Mouse (Mus musculus) inflammation-experienced regulatory T-cells, adult 6 months (primary cell): ENCODE data around the gene Lce1e. TPM values are rescaled to one million over a fixed set of nuclear protein-coding genes. Genes with fewer than 3 reads are reported as not detected.
"Not testable (repeated sequence)": the region's sequence is repeated elsewhere in the genome, so short reads cannot be mapped to it uniquely, and the experiment has no call there.

Source experiments
- ATAC-seq: one replicate; pipeline ENCODE4 v1.8.0; 2017
- polyA plus RNA-seq, 3 experiments: library from polyadenylated mRNA; unstranded; fragments of 100-300 nt; shearing (Covaris generic); gene quantifications; one replicate each; pipeline ENCODE4 v1.2.1; 2017

The Lce1e gene
- not detected for polyA plus RNA-seq

DNA sequence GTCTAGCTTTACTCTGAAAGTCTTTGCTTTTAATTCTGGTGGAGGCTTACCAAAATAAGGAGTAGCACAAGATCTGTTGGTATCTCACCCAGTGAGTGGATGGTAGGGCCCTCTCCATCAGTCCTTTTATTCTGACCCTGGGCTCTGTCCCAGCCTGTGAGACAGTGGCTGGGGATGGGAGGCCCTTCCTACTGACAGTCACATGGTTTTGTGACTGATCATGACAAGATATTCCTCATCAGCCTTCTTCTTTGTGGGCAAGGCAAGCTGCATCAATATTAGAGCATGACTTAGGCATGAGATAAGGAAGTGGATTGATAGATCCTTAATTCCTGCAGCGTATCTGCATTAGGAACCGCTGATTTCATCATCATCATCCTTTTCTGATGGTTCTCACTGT, at the start of gene Lce1e:
Gene Lce1e (minus strand): TSS at position 101 of the 400 bp plus-strand sequence.
- no peak for ATAC-seq

DNA sequence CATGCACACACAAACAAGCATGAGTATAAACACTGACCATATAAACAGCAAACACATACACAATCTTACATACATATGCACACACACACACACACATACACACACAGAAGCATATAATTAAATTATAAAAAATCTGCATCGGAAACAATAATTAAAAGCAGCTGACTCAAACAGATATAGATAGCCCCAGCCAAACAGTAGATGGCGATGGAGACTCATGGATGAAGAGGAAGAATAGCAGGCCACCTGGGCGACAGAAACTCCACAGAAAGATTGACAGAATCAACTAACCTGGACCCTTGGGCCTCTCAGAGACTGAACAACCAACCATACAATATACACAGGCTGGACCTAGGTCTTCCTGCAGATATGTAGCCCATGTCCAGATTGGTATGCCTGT, 44.3 kb upstream of the Lce1e start:
- ATAC-seq: no peak

DNA sequence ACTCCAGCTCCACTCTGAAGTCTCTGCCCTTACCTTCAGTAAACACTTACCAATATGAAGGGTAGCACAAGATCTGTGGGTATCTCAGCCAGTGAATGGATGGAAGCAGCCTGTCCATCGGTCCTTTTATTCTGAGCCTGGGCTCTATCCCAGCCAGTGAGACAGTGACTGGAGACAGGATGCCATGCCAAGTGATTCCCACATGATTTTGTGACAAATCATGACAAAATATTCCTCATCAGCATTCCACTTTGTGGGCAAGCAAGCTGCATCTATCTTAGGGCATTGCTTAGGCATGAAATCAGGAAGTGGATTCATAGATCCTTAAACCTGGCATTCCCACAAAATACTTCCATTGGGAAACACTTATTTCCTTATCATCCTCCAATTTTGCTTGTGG, 43.4 kb upstream of the Lce1e start, which contains the start of gene Lce1g:
Gene Lce1g (minus strand): TSS at position 101 of the 400 bp plus-strand sequence.
- ATAC-seq: no peak

DNA sequence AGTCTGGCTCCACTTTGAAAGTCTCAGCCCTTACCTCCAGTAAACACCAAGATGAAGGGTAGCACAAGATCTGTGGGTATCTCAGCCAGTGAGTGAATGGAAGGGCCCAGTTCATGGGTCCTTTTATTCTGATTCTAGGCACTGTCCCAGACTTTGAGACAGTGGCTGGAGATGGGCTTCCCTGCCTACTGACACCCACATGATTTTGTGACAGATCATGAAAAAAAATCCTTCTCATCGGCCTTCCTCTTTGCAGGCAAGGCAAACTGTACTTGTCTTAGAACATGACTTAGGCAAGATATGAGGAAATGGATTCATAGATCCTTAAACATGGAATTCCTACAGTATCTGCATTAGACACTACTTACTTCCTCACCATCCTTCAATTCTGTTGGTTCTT, 30.1 kb upstream of the Lce1e start, which contains the start of gene Gm38119:
Gene Gm38119 (minus strand): TSS at position 101 of the 400 bp plus-strand sequence.
- ATAC-seq: no peak

DNA sequence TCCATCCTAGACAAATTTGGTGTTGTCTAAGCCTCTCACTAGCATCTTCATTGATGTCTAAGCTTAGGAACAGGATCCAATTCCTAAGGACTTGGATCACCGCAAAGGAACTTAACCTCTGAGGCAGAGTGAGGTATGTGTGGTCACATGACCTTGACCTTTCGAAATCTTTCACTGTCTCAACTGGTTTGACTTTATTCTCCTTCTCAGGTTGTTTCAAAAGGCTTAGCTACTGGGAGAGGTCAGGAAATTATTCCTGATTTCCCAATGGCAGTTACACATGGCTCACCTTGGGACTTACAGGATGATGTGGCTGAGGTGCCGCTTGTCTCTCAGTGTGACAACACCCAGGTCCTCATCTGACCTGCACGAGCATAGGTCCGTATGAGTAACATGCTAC, 13.8 kb upstream of the Lce1e start:
- ATAC-seq: no peak

DNA sequence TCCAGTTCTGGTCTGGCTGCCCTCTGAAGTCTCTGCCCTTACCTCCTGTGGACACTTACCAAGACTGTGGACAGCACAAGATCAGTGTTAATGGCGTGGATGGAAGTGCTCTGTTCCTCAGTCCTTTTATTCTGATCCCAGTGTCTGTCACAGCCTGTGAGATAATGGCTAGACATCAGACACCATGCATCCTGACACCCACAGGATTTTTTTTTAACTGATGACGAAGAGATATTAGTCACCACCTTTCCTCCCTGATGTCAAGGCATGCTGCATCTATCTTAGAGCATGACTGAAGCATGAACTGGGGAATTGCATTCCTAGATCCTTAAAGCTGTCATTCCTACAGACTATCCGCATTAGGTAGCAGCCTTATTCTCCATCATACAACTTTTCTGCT, 11.4 kb upstream of the Lce1e start, which contains the start of gene Lce1f:
Gene Lce1f (minus strand): TSS at position 101 of the 400 bp plus-strand sequence.
- ATAC-seq: no peak

DNA sequence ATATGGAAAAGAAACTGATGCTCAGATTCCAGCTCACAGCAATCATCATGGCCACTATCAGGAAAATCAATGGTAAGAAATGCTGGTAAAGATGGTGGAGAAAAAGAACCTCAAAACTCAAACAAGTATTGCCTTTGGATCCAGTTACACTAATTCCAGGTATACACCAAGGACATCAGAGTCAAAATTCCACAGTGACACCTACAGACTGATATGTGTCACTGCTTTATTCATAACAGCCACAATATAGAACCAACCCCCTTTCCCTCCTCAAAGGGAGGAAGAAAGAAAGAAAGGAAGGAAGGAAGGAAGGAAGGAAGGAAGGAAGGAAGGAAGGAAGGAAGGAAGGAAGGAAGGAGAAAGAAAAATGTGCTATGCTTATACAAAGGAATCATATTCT, 6.2 kb upstream of the Lce1e start:
- no peak for ATAC-seq

DNA sequence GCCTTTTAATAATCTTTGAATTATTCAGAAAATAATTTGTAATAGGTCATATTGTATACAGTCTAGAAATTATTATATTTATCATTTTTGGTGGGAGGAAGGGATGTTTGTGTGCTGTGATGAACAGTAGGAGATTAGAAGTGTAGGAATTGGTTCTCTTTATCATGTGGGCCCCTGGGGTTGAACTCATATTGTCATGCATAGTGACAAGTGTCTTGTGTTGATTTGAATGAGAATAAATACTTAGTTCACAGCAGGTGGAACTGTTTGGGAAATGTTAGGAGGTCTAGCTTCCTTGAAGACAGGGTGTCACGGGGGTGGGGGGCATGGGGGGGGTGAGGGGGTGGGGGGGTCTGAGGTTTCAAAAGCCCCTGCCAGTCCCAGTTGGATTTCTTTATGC, 14.3 kb downstream of the Lce1e start:
- no peak for ATAC-seq

DNA sequence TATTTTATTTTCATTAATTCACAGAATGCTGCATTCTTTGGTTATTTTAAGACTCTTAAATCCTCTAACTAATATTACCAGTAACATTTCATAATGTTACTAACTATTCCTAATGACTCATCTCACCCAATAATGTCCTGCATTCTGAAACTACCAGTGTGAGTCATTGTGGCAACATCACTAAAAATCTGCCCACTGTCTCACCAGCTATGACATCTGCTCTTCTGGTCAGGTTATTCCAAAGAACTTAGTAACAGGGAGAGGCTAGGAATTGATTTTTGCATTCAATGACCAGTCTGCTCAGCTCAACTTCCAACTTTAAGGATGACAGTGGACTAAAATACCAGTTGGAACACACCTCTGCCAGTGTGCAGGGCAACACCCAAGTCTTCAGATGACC, 17.2 kb downstream of the Lce1e start:
- no peak for ATAC-seq

DNA sequence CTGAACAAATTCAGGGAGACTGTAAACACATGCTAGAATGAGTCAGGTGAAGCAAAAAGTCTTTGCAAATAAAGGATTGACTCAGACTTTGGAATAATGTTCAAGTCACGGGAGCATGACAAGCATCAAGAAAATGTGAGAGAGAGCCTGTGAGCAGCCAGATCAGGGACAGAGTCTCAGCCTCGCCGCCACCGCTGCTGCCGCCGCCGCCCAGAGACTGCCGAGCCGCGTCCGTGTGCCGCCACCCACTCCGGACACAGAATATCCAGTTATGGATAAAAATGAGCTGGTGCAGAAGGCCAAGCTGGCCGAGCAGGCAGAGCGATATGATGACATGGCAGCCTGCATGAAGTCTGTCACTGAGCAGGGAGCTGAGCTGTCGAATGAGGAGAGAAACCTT, 19.7 kb downstream of the Lce1e start:
- not testable (repeated sequence) for ATAC-seq

DNA sequence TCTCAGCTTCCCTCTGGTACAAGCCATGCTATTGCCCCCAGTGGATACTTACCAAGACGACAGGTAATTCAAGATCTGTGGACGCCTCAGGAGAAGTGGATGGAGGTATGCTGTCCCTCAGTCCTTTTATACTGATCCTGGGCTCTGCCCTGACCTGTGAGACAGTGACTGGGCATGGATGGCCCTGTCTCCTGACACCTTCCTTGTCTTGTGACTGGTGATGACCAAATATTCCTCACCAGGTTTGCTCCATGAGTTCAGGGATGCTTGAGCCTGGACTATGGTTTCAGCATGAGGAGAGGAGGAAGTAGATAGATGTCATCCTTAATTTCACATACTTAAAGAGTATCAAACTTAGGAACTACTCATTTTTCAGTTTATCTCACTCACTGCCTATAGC, 21.8 kb downstream of the Lce1e start, which contains the start of gene Lce1d:
Gene Lce1d (minus strand): TSS at position 101 of the 400 bp plus-strand sequence.
- ATAC-seq: no peak

DNA sequence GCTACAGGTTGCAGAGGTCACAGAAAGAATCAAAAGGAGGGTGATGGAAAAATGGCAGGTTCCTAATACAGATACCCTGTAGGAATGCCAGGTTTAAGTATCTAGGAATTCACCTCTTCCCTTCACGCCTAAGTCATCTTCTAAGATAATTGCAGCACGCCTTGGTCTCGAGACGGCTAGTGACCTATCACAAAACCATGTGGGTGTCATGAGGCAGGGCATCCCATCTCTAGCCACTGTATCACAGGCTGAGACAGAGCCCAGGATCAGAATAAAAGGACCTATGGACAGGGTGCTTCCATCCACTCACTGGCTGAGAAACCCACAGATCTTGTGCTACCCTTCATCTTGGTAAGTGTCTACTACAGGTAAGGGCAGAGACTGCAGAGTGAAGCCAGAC, 29.9 kb downstream of the Lce1e start, which contains the start of gene Lce1c:
Gene Lce1c (plus strand): TSS at position 301 of the 400 bp plus-strand sequence.
- no peak for ATAC-seq

DNA sequence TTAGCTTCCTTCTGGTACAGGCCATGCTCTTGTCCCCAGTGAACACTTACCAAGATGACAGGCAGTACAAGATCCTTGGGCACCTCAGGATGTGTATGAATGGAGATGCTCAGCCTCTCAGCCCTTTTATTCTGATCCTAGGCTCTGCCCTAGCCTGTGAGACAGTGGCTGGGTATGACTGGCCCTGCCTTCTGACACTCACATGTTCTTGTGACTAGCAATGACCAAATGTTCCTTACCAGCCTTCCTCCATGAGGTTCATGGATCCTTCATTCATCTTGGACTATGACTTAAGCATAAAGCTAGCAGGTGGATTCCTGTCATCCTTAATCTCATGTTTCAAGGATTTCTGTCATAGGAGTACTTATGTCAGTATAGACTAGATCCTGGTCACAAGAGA, 38.7 kb downstream of the Lce1e start, which contains the start of gene Lce1a2:
Gene Lce1a2 (minus strand): TSS at position 101 of the 400 bp plus-strand sequence.
- no peak for ATAC-seq

Other genes with a start within 250 kb of the Lce1e start
- not detected for gene Sprr1a, start 223.2 kb downstream of the Lce1e start, polyA plus RNA-seq
- not detected for gene Sprr4, start 208.6 kb downstream of the Lce1e start, polyA plus RNA-seq
- not detected for gene 2310046K23Rik, start 174.6 kb downstream of the Lce1e start, polyA plus RNA-seq
- gene Ivl, start 135.3 kb downstream of the Lce1e start, polyA plus RNA-seq: not detected
- gene Smcp, start 120.1 kb downstream of the Lce1e start, polyA plus RNA-seq: not detected
- not detected for gene 2210017I01Rik, start 101.6 kb downstream of the Lce1e start, polyA plus RNA-seq
- gene Lce6a, start 87.4 kb downstream of the Lce1e start, polyA plus RNA-seq: not detected
- not detected for gene Lce1a1, start 60.8 kb downstream of the Lce1e start, polyA plus RNA-seq
- not detected for gene Lce1b, start 52.1 kb downstream of the Lce1e start, polyA plus RNA-seq
- not detected for gene Lce1a2, start 38.8 kb downstream of the Lce1e start, polyA plus RNA-seq
- gene Lce1c, start 29.8 kb downstream of the Lce1e start, polyA plus RNA-seq: not detected
- gene Lce1d, start 21.9 kb downstream of the Lce1e start, polyA plus RNA-seq: not detected
- gene Lce1f, start 11.3 kb upstream of the Lce1e start, polyA plus RNA-seq: not detected
- gene Gm38119, start 30.0 kb upstream of the Lce1e start, polyA plus RNA-seq: not detected
- not detected for gene Lce1g, start 43.3 kb upstream of the Lce1e start, polyA plus RNA-seq
- not detected for gene Lce1h, start 56.0 kb upstream of the Lce1e start, polyA plus RNA-seq
- gene Lce1i, start 69.8 kb upstream of the Lce1e start, polyA plus RNA-seq: not detected
- not detected for gene Lce1j, start 81.4 kb upstream of the Lce1e start, polyA plus RNA-seq
- gene Lce1k, start 98.8 kb upstream of the Lce1e start, polyA plus RNA-seq: not detected
- gene Kprp, start 118.2 kb upstream of the Lce1e start, polyA plus RNA-seq: not detected
- gene Lce1l, start 142.2 kb upstream of the Lce1e start, polyA plus RNA-seq: not detected
- gene 2310050C09Rik, start 161.1 kb upstream of the Lce1e start, polyA plus RNA-seq: not detected
- not detected for gene Lce3a, start 217.2 kb upstream of the Lce1e start, polyA plus RNA-seq
- gene Lce3b, start 223.9 kb upstream of the Lce1e start, polyA plus RNA-seq: not detected
- gene Lce3c, start 235.4 kb upstream of the Lce1e start, polyA plus RNA-seq: not detected
- not detected for gene Lce3d, start 248.3 kb upstream of the Lce1e start, polyA plus RNA-seq